Mouse (Mus musculus): ENCODE data around the gene Rps3.
"Not testable (repeated sequence)": the region's sequence is repeated elsewhere in the genome, so short reads cannot be mapped to it uniquely, and the experiment has no call there.

Gene Rps3

DNA sequence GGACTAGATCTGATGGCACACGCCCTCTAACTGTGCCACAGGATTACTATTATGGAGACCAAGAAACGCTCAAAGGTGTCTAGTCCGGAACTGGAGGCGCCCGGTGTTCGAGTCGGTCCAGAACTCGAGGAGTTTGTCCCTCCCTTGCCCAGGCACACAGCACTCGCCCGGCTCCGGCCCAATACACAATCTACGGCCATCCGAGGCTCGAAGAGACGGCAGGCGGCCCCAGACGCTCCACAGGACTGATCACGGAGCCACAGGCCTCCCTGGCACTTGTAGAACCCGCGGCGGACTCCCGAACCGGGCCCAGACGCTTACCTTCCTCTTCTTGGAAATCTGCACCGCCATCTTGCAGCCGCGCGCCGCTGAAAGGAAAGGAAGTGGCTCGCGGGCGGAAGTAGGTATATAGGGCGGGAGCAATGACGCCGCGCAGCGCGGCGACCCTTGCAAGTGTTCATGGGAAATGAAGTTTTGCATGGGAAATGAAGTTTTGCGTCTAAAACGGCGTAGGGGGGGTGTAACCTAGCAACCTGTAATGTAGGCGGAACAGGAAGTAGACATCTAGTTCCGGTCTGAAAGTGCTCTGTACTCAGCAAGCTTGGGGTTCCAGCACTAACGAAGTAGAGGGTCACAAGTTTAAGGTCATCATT, at the start of gene Rps3:
Rps3 (minus strand) TSS at position 468 of the 653 bp plus-strand sequence.
- DNase-seq = peak; percentile 93

DNA sequence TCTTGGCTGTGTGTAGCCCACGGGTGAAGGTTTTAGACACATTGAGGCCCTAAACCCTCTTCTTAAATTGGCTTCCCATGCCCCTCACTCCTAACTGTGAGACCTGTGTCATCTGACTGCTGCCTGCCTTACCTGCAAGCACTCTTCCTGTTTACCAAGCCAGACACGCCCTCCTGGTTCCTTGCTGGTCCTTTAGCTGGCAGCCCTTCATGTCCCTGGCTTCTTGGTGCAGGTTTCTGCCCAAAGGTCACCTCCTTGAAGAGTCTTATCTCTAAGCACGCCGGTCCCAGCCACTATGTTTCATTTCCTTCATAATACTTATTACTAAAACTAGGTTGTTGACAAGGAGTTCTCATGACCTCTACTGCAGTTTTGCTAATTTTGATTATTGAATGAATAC, 49.0 kb upstream of the Rps3 start:
- DNase-seq = no peak

DNA sequence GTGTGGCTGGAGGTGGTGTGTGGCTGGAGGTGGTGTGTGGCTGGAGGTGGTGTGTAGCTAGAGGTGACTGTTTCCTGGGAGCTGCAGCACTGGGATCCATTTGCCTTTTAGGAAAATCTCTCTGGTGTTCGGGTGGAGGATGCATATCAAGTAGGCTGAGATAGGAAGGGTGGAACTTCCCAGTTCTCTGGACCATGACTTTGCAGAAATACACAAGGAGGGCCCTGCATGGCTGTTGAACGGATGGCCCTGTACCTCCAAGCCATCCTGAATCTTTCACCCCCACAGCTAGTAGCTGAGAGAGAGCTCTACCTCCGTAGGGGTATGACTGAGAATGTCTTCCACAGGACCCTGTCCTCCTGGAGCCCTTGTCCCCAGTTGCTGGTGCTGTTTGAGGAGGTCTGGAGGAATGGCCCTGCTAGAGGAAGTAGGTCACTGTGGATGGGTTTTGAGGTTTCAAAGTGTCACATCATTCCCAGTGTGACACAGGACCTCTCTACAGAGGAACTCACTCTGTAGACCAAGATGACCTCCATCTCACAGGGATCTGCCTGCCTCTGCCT, 48.0 kb upstream of the Rps3 start:
- no peak for DNase-seq

DNA sequence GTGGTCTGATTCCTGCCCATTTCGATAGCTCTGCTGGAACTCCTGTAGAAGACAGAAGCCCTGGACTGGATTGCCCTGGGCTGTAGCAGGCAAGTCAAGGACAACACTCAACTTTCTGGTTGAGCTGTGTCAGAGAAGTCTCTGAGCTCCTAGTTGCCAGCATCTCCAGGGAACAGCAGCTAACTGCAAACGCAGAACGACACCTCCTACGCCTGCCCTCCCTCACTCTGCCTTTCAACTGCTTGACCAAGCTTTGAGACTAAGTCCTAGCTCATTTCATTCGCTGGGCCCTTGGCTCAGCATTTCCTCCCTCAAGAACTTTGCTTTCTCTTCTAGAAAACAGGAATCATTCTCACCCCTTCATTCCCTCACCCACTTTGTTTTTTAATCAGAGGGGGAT, 45.9 kb upstream of the Rps3 start:
- DNase-seq = no peak

DNA sequence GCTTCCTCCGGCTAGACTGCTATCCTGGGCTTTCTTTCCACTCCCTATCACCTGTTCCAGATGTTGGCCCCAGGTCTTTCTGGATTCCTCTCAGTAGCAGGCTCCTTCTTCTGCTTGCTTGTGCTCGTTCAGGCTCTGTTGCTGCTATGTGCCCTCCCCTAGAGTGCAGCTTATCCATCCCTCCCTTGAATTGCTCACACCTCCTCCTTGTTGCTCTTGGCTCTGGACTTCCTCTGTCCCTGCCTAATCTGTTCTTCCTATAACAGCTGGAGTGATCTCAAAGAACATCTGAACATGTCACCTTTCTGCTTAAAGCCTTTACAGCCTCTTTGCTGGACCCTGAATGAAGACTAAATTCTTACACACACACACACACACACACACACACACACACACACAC, 45.0 kb upstream of the Rps3 start:
- no peak for DNase-seq

DNA sequence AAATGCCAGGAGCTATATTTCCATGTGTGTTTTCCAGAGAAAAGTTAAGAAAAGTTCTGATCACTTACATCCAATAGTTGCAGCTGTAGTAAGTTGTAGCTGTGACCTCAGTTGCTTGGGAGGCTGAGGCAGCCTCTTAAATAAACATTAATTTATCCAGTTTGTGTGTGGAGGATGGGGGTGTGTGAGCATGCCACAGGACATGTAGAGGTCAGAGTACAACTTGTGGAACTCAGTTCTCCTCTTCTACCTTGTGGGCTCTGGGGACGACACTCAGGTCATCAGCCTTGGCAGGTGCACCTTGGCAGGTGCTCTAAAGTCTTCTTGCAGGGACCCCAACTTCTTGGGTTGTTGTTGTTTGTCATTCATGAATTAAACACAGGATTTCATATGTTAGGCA, 40.3 kb upstream of the Rps3 start:
- no peak for DNase-seq

DNA sequence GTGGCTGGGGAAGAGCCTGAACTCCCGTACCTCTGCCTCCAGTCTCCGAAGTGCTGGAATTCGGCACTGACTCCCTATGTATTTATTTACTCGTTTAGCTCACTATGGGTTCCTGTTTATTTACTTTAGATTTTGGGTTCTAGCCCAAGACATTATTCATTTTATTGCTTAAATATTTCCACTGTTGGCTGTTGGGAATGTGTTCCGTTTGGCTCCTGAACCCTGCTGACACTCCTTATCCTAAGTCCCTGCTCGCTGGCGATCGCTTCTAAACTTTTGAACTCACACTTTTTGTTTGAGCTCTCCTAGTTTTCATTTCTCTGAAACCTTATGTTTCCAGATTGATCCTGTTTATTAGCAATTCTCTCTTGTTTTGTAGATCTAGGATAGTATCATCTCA, 39.6 kb upstream of the Rps3 start:
- no peak for DNase-seq

DNA sequence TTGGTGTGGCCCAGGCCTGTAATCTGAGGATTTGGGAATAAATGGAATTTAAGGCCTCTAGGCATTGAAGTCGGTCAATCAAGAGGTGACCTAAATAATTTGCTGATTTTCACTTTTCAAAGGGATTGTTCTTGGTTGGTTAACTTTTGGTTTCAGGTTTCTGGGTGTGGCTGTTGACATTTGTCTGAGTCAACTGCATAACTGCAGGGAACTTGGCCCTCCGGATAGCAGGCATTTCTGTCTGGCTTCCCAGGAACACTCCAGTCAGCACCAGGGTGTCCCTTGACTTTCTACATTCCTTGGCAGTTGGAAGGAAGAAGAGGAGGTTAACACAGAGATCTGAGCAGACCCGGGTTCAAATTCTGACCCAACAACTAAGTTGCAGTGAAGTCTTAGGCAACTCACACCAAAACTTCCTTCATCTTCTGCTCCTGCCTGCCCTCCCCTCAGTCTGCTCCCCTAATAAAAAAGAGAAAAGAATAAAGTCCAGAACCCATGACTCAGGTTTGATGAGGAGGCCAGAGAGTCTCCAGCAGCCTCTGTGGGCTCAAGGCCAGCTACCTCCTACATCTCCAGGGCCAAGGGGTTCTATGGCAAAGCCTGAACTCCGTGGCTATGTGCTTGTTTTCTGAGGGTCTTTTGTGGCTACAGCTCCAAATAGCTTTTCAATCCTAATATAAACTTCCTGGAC, 35.6 kb upstream of the Rps3 start:
- no peak for DNase-seq

DNA sequence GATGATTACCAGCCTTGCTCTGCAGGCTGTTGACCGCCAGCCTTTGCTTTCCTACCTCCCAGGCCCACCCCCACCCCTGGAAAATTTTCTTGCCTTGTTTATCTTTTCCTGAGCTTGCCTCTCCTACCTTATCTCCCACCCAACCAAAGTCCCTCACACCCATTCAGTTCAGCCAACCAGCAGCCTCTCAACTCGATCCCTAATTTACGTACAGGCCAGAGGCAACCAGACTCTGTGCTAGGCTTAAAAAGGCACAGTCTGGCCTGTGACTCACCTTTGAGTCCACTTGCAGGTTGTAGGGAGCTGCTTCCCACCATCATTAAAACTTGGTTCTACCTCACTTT, 33.2 kb upstream of the Rps3 start:
- no peak for DNase-seq

DNA sequence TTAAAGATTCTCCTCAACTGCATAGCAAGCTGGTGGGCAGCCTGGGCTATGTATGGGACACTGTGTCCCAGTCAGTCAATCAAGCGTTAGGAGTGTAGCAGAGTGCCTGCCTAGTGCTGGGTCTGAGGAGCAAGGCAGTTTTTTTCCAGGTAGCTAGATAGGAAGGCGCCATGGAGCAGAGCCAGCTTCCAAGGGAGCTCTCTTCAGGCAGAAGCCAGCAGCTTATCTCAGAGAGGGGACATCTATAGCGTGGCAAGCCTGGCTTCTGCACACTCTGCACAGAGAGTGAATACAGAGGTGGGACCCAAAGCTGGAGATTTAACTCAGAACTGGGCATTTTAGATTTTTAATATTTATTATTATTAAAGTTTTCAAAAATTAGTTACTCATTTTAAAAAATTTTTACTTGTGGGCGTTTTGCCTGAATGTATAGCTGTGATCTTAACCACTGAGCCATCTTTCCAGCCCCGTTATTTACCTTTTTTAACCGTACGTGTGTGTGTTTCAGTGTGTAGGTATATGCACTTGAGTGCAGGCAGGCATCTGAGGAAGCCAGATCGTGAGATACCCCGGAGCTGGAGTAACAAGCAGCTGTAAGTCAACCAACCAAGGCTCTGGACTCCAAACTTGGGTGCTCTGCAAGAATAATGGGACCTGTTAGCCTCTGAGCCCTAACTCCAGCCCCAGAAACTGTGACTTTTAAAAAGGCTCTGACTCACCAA, 32.7 kb upstream of the Rps3 start:
- no peak for DNase-seq

DNA sequence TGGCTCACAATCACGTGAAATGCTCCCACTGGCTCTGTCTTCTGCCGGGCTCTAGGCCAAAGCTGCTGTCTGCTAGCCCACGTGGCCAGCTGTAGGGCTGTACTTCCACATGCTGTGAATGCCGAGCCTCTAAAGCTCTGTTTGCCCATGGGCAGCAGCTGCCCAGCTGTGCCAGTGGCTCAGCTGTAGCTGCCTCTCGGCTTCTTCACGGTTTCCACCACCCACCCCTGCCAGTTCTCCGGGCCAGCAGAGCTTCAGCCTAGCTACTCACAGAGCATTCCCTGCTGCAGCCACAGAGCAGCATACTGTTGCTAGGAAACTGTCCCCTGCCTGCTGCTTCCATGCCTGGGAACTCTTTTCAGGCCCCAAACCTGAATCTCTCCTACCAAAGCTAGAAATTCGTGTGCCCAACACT, 26.6 kb upstream of the Rps3 start:
- DNase-seq = peak; percentile 70

DNA sequence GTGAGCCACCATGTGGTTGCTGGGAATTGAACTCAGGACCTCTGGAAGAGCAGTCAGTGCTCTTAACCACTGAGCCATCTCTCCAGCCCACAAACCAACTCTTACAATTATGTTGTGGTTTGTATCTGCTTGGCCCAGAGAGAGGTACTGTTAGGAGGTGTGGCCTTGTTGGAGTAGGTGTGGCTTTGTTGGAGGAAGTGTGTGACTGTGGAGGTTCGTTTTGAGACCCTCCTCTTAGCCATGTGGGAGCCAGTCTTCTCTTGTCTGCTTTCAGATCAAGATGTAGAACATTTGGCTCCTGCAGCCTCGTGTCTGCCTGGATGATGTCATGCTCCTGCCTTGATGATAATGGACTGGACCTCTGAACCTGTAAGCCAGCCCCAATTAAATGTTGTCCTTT, 24.6 kb upstream of the Rps3 start:
- not testable (repeated sequence) for DNase-seq

DNA sequence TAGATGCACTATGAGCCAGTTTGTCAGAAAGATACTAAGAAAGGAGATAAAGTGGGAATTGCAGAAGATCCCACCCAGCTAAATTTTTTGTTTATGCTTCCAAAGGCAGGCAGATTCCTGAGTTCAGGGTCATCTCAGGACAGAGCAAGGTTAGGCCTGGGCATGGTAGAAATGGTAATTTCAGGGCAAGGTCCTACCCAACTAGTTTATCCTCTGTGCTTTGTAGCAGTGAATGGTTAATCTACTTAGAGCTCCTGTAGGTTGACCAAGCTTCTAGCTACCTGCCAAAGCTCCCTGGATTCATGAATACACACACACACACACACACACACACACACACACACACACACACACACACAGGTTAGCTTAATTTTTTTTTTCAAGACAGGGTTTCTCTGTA, 21.0 kb upstream of the Rps3 start:
- no peak for DNase-seq

DNA sequence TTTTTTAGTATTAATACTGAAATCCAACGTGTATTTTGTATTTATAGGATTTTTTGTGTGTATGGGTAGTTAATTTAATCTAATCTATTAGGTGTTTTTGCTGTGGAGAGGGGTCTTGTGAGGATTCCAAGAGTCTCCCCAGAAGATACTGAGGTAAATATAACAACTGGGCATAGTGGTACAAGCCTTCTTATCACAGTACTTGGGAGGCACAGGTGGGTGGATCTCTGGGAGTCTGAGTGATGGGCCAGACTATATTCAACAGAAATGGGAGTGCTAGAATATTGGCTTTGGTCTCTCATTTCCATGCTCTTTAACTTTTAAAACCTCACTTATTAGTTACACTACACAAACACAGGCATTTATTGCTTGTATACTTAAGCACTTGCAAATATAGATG, 17.6 kb upstream of the Rps3 start:
- no peak for DNase-seq

DNA sequence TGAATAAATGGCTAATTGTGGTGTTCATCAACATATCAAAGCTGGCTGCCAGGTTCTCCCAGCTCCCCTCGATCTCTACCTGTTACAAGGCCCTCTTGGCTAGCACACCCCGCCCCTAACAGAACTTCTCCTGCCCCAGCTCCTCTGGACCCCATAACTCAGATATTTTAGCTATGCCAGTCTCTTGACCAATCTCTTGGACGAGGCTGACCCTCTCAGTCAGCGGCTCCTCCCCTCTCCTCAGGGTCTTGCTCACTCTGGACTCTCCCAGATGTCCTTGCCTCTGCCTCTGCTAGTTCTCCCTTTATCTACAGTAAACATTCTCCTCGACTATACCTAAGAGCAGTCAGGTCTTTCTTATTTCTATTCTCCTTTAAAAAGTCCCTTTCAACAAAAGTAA, 17.1 kb upstream of the Rps3 start:
- no peak for DNase-seq

DNA sequence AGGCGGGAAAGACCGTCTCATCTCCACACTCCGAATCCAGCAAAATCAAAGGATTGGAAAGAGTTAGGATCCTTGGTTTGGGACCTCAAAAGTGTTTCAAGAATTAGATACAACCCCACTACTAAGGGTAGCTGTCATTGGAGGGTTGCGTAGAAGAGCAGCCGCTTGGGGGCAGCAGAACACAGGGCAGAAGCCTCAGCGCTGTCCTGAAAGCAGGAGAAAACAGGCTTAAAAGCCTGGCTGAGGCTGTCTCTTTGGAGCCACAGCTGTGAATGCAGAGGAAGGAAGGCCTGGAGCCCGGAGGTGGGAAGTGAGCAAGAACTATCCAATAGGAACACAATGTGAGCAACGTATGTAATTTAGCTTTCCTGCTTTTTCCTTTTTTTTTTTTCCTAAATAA, 16.7 kb upstream of the Rps3 start:
- DNase-seq = peak; percentile 91

DNA sequence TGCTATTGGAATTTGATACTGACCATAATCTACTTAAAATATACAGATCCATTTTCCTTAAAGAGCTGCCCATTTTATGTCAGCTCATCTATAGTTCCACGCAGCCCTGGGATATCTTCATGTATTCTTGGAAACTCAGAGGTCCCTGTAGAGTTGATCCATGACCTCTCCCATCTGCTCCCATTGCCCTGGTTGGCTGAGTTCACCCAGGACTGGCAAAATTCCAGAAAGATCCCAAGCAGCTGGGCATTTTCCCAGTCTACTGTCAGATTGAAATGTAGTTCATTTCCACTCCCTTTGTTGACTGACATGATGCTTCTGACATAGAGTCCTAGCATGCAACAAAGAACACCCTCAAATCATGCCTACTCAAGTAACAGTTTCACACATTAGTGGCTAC, 15.6 kb upstream of the Rps3 start:
- DNase-seq = no peak

DNA sequence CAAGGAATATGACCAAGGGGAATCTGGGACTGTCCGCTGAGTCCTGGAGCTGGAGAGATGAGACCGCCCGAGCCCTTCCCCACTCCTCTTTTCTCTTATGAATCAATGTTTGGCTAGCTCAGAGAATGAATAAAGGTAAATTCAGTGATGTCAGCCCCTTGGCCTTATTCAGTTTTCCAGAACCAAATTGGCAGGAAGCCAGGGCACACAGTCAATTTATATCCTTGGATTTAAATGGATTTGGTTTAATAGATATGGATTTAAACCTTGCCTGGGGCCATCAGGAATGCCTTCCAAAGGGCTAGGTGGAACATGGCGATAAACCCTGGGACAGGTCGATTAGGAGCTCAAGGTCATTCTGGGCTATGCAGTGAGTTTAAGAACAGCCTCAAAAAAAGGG, 6.2 kb upstream of the Rps3 start:
- DNase-seq = no peak

DNA sequence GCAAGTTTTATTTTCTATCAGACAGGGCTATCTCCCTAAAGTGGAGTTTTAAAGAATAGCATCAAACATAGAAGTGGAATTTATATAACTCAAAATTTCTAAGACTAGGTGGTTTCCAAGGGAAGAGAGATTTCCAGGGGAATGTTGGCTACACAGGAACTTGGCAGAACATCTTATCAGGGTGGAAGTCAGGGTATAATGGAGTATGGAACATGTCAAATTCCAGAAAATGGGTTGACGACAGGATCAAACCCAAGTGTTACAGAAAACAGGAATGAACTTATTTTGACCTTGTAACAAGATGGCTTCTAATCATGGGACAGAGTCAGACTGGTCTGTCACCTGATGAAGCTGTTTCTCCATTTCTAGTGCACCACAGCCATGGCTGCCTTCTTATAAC, 1.1 kb upstream of the Rps3 start:
- DNase-seq = no peak

DNA sequence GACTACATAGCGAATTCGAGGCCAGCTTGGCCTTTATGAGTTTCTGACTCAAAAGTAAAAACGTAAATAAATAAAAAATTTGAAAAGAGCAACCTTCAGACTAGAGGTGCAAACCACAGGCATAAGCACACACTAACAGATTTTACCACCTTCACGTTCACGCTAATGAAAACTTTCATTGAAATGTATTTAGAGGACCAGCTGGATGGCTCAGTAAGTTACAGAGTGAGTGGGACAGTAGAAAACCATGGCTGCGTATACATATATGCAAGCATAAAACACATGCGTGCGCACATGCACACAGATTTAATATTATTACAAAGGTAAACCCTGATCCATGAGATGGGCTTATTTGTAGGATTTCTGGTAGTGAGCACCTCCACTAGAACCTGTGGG, 384 bp upstream of the Rps3 start:
- no peak for DNase-seq

DNA sequence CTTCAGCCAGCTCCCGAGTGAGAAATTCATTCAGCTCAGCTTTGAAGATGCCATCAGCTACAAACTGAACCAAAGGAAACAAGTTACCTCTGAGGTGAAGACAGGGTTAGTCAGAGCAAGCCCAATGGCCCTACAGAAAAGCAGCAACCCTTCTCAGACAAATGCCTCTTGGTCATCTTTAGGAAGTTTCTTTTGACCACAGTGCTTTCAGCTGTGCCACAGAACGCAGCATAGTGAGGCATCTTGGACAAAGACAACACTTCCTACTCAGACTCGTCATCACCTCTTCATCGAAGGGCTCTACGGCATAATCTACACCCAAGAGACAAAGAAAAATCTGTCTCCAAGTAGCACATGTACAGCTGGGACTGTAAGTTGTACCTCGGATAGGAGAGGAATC, 901 bp downstream of the Rps3 start:
- DNase-seq = no peak

DNA sequence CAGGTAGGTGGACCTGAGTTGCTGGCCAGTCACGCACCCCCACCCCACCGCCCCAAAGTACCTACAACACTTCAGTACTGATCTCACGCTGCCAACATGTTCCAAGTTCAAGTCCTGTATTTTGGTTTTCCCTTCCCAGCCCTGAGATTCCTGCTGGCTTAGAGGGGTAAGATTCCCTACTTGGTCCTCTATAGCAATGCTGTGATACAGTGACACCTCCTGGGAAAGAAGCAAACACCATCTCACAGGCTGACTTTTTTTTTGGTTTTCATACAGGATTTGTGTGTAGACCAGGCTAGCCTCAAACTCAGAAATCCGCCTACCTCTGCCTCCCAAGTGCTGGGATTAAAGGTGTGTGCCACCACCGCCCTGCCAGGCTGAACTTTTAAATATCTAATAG, 6.3 kb downstream of the Rps3 start:
- DNase-seq = no peak

DNA sequence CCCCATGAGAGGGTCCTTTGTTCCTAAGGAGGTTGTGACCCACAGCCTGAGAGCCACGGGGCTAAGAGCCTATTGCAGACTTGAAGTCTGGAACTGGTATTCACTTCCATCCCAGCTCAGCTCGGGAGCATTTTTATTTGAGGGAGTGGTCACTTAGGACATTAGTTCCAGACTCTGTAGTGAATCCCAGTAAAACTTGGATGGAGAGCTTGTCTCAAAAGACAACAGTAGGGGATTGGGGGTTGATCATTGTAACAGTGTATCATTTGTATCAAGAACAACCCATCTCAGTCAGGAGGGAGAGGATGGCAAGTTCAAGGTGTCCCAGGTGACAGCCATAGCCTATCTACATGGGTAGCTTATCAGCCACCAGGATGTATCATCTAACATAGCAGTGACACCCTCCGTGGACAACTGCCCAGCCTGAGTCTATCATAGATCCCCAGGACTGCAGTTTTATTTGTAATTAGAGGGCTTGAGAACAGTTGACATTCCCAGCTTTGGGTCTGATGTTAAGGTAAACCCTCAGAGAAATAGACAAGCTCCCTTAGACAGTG, 6.9 kb downstream of the Rps3 start:
- no peak for DNase-seq

DNA sequence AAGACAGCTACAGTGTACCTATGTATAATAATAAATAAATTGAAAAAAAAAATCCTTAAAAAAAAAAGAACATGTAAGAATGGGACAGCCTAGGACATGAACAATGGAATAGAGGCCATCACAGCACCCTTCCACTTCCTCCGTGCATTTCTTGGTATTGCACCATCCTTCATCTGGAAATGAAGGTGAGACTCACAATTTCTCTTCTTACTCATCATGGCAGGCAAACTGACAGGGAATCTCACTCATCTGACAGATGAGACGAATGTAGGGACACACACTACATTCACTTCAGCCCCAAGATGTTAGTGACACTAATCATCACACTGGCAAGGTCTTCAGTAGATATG, 8.0 kb downstream of the Rps3 start:
- DNase-seq = no peak
